Mouse (Mus musculus) spleen, adult 2 months (tissue): Measurements from ENCODE around the gene Pon1. TPM values are rescaled to one million over a fixed set of nuclear protein-coding genes. Genes with fewer than 3 reads are reported as not detected.

Experiments
- DNase-seq, 2 experiments: peaks; one replicate each; pipeline versions ENCODE4 v3.0.0 to v3.0.0-alpha.2; 2012 to 2021; ENCODE audit warnings: low spot score in 2 of 2, low read depth in 1 of 2
- H3K27ac ChIP-seq: fragments of 200-500 bp; 2 replicates; pipeline ENCODE4 v1.5.1; 2012; ENCODE audit warnings: low read length, inconsistent platforms; ENCODE audit not compliant: insufficient read depth
- H3K27me3 ChIP-seq: fragments of 200-500 bp; 2 replicates; pipeline ENCODE4 v1.6.1; 2012; ENCODE audit warnings: mild to moderate bottlenecking, moderate library complexity, low read length, inconsistent platforms; ENCODE audit not compliant: control insufficient read depth, insufficient read depth
- H3K36me3 ChIP-seq: fragments of 200-500 bp; 2 replicates; pipeline ENCODE4 v1.6.1; 2012; ENCODE audit warnings: mild to moderate bottlenecking, low read length, inconsistent platforms; ENCODE audit not compliant: control insufficient read depth, insufficient read depth
- H3K4me1 ChIP-seq: fragments of 200-500 bp; 2 replicates; pipeline ENCODE4 v1.6.1; 2011; ENCODE audit warnings: inconsistent platforms; ENCODE audit not compliant: control insufficient read depth, insufficient read depth, insufficient read length
- H3K4me3 ChIP-seq: fragments of 200-500 bp; 2 replicates; pipeline ENCODE4 v1.5.1; 2011; ENCODE audit warnings: mild to moderate bottlenecking, inconsistent platforms; ENCODE audit not compliant: insufficient read depth, insufficient read length; ENCODE audit errors: extremely low read depth
- CTCF ChIP-seq: fragments of 200-500 bp; IDR thresholded peaks from 2 replicates; pipeline ENCODE4 v1.5.1; 2011; ENCODE audit warnings: mild to moderate bottlenecking, inconsistent platforms; ENCODE audit not compliant: insufficient read depth, insufficient read length, insufficient replicate concordance; ENCODE audit errors: extremely low read depth
- POLR2A ChIP-seq: fragments of 200-500 bp; IDR thresholded peaks from 2 replicates; pipeline ENCODE4 v1.6.1; 2011; ENCODE audit warnings: low read depth, low read length, inconsistent platforms
- WGBS: fragments of 180-500 bp; shearing (Covaris S2); methylation state at CpG from one replicate; pipeline ENCODE4 v1.1.7; 2018; 5-methylcytosine and 5-hydroxymethylcytosine counted together
- polyA plus RNA-seq: library from polyadenylated mRNA; depleted of rRNA; stranded (reverse); fragments of >200 nt; gene quantifications from 2 replicates; pipeline ENCODE4 v1.2.3, GENCODE M21; 2012; rRNA removed

The Pon1 gene
- 0.15 and 0.29 TPM in 2 replicates for polyA plus RNA-seq

- 79% methylated on average over 5 of the region's 5 CpGs for WGBS
- TF ChIP-seq CTCF (no peak), POLR2A (no peak)
Measured at GRCm38 (mm10) chr6:5193693-5194092, at the start of gene Pon1. Gene Pon1, minus strand, starts transcription at chr6:5193946.

GRCm38 (mm10) chr6:5238799-5239198 is 45.1 kb upstream of the Pon1 start:
- no peaks in the 10 kb centered on the region for H3K4me1 ChIP-seq
- 95% methylated on average over 3 of the region's 3 CpGs for WGBS
- H3K27me3 ChIP-seq = no peaks in the 10 kb centered on the region
- DNase-seq = no peak
- TF ChIP-seq CTCF (no peak), POLR2A (no peak)
- no peak overlapping the region for H3K4me3 ChIP-seq
- H3K27ac ChIP-seq = no peak overlapping the region
- no peaks in the 10 kb centered on the region for H3K36me3 ChIP-seq

More at GRCm38 (mm10) chr6:5193693-5194092, at the start of gene Pon1:
- no peak for DNase-seq
- no peak within 1 kb of the TSS for H3K4me3 ChIP-seq
- no peaks in the 10 kb centered on the region for H3K36me3 ChIP-seq
- no peak within 1 kb of the TSS for H3K27ac ChIP-seq
- no peaks in the 10 kb centered on the region for H3K4me1 ChIP-seq
- H3K27me3 ChIP-seq = no peaks in the 10 kb centered on the region

- TF ChIP-seq POLR2A = no peak
- TF ChIP-seq CTCF = no peak
- Histone ChIP-seq H3K4me1 (no peaks in the 10 kb centered on the region), H3K27ac (no peak overlapping the region), H3K4me3 (no peak overlapping the region), H3K27me3 (no peaks in the 10 kb centered on the region), H3K36me3 (no peaks in the 10 kb centered on the region)
- WGBS = 90% methylated on average over 4 of the region's 4 CpGs
- no peak for DNase-seq
Measured at GRCm38 (mm10) chr6:5237510-5237909, 43.8 kb upstream of the Pon1 start.

GRCm38 (mm10) chr6:5236843-5237371 is 43.2 kb upstream of the Pon1 start:
- WGBS = 87% methylated on average over 8 of the region's 8 CpGs
- DNase-seq = no peak

GRCm38 (mm10) chr6:5234563-5234962 is 40.8 kb upstream of the Pon1 start:
- H3K27me3 ChIP-seq = no peaks in the 10 kb centered on the region
- no peak overlapping the region for H3K27ac ChIP-seq
- H3K4me3 ChIP-seq = no peak overlapping the region
- H3K4me1 ChIP-seq = no peaks in the 10 kb centered on the region
- 68% methylated on average over 3 of the region's 3 CpGs for WGBS
- no peaks in the 10 kb centered on the region for H3K36me3 ChIP-seq
- no peak for DNase-seq
- TF ChIP-seq POLR2A = no peak
- TF ChIP-seq CTCF = no peak

More at GRCm38 (mm10) chr6:5236843-5237371, 43.2 kb upstream of the Pon1 start:
- TF ChIP-seq POLR2A (no peak), CTCF (no peak)
- no peaks in the 10 kb centered on the region for H3K36me3 ChIP-seq
- no peak overlapping the region for H3K4me3 ChIP-seq
- H3K4me1 ChIP-seq = no peaks in the 10 kb centered on the region
- no peaks in the 10 kb centered on the region for H3K27me3 ChIP-seq
- no peak overlapping the region for H3K27ac ChIP-seq

GRCm38 (mm10) chr6:5233812-5234211 is 40.1 kb upstream of the Pon1 start:
- DNase-seq = no peak
- Histone ChIP-seq H3K4me1 (no peaks in the 10 kb centered on the region), H3K36me3 (no peaks in the 10 kb centered on the region), H3K27ac (no peak overlapping the region), H3K4me3 (no peak overlapping the region), H3K27me3 (no peaks in the 10 kb centered on the region)
- no peak for TF ChIP-seq CTCF
- no peak for TF ChIP-seq POLR2A
- WGBS = 84% methylated on average over 1 of the region's 1 CpGs

- no peaks in the 10 kb centered on the region for H3K36me3 ChIP-seq
- no peaks in the 10 kb centered on the region for H3K4me1 ChIP-seq
- DNase-seq = no peak
- H3K27me3 ChIP-seq = no peaks in the 10 kb centered on the region
- WGBS = 96% methylated on average over 4 of the region's 4 CpGs
- H3K4me3 ChIP-seq = no peak overlapping the region
- no peak overlapping the region for H3K27ac ChIP-seq
- TF ChIP-seq CTCF (no peak), POLR2A (no peak)
Measured at GRCm38 (mm10) chr6:5232022-5232421, 38.3 kb upstream of the Pon1 start.
